Mouse (Mus musculus) left cerebral cortex, postnatal 14 days (tissue): ENCODE measurements around the gene Clcnkb. TPM values are rescaled to one million over a fixed set of nuclear protein-coding genes. Genes with fewer than 3 reads are reported as not detected.

ENCODE experiments used
- DNase-seq, 2 experiments: peaks; one replicate each; pipeline ENCODE4 v3.0.0; 2021 to 2022; ENCODE audit warnings: low spot score in 2 of 2, mixed read lengths in 1 of 2
- intact Hi-C: fragments of 180-260 bp; cut with DNase I; formaldehyde crosslinking; loops from one replicate; pipeline ENCODE4 v1.15.1; 2025
- total RNA-seq, 2 experiments: library from RNA; stranded (reverse); gene quantifications; 2 replicates each; pipeline ENCODE4 v1.2.3; 2021

Clcnkb gene
- total RNA-seq, 2 experiments from 2014 or later: not detected

DNA sequence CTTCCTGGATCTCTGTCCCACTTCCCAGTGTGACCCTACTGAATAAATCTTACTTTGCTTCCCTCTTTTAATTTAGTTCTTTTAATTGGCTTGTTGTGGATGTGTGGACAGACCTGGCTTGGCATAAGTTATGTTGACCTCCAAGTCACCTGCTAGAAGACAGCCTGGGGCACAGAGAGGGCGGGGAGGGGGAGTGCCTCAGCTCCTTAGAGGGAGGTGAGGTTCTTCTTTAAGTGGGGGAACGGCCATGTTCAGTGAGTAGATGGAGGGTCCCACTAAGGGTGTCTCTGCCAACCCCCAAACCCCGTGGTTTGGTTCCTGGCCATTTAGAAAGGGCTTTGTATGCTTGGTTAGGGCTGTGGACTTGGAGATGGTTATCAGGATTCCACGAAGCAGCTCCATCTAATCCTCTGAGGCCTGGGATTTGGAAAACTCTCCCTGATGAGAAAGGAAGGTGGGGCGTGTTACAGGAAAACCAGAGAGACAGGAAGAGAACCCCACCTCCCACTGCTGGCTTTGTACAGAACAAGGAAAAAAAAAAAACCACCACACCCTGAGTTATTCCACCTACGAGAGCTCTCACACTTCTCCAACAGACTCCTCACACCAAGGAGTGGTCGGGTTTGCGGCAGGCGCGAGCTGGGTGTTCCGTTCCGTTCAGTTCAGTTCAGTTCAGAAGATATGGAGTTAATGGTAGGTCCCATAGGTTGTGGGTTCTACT lies 23.4 kb upstream of the Clcnkb start:
- DNase-seq: no peak
- intact Hi-C loops: no loop called here

DNA sequence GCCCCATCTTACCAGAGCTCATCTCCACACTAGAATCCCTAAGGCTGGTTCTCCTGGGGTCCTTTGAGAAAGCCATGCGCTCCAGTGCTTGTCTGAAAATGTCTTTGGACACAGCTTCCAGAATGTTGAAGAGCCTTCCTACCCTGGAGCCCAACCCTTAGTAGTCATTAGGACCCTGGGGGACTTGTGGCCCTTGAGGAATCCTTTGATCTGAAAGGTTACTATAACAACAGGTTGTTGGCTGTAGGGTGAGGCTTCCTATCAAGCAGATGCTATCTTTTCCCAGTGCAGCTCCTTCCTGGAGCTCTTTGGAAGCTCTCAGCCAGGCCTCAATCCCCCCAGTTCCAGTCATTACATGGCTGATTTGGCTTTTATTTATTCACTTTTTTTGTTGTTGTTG lies 20.2 kb upstream of the Clcnkb start, which contains the start of gene Srarp:
Srarp (minus strand) TSS at position 132 of the 400 bp plus-strand sequence.
- intact Hi-C loops: no loop called here
- DNase-seq: no peak

DNA sequence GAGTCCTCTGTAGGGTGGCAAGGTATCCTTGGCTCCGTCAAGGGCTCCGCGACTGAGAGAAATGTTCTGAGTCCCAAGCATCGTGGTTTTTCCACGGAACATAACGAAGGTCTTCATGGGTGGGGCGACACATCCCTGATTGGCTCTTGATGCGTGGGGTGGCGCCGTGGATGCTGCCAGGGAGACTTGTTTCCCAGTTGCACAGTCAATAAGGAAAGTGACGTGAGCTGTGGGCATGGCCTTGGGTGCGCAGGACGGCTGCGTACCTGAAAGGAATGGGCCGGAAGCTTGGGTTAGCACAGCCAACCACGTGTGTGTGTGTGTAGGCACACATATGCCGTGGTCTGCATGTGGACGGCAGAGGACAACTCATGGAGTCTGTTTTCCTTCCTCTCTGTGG lies 17.4 kb upstream of the Clcnkb start:
- no peak for DNase-seq
- intact Hi-C loops: no loop called here

DNA sequence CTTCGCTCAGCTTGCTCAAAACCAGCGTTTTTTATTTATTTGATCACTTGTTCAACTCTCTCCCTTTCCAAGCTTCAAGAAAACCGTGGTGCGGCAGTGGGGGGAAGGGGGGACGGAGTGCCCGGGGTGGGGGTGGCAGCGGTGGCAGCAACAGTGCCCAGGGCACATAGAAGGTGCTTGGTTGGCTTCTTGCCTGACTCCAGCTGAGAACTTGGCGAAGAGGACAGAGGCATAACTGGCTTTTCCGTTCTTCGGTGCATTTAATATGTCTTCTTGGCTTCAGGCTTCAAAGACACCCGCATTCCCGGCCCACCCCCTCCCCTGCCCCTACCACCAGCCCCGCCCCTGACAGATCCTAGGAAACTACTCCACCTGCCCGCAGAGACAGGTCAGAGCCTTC lies 16.9 kb upstream of the Clcnkb start:
- intact Hi-C loops: no loop called here

DNA sequence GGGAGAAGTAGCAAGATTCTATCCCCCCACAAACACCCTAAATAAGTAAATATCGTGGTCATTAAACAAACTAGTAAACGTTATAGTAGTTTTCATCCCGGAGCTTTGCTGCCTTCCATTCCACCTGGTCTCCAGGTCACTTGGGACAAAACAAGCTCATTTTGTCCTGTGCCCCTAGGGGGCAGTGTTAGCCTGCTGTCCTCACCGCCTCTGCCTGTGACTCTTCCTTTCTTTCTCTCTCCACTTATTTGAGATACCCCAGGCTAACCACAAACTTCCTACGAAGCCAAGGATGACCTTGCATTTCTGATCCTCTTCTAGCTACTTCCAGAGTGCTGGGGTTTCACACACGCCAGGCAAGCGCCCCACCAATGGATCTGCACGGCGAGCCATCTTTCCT lies 15.2 kb upstream of the Clcnkb start:
- peak in 1 of 2 experiments; percentile 71 for DNase-seq
- intact Hi-C loops: loop anchor here (1.0 kb wide), 2 partner anchors 129 to 144 kb away; no protein-coding TSS in a partner anchor

More for the DNA sequence above, 16.9 kb upstream of the Clcnkb start:
- DNase-seq: no peak

DNA sequence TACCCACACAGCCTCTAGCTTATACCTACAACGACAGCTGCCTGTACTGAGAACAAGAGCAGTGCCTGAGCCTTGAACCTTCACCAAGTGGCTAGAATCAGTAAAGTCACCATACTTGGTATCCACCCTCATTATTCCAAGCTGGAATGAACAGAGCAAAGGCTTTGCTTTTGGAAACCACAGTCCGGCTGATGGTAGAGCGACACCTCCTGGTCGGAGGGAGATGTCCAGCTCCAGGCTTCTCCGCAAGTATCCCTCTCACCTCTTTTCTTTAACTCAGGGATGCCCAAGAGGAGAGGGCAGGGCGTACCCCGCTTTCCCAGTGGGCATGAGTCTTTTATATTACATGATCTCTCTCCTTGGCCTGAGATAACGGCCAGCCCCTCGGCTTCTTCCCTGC lies 14.0 kb upstream of the Clcnkb start:
- intact Hi-C loops: no loop called here
- no peak for DNase-seq

DNA sequence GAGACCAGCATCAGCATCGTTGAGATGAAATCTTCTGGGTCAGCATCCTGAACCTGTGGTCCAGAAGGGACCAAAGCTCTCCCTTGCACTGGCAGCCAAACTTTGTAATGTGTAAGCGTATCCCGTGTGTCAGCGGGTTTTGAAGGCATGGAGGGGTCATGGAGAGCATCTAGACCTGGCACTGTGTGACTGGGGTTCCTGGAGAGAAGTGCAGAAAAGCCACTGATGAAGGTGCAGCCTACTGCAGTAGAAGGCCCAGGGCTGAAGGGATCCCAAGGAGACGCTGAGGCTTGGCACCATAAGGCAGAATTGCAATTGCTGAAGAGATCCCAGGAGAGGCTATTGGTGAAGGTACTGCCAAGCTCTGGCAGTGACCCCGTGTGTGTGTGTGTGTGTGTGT lies 13.6 kb upstream of the Clcnkb start:
- DNase-seq: no peak
- intact Hi-C loops: no loop called here

DNA sequence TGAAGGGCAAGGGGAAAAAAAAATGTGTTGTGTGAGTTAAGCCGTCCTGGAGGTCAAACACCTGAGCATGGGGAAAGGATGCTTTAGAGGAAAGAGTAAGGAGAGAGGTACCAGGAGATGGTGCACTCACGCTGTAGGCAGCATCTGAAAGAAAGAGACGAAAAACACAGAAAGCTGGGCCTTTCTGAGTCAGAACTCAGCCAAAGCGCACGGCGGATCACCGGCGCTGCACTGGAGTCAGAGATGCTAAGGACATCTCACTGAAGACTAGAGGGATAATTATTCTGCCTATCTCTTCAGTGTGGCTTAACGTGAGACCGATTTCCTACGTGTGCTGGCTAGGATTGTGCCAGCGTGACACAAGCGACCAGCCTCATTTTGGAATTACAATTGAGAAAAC lies 12.1 kb upstream of the Clcnkb start:
- intact Hi-C loops: no loop called here
- no peak for DNase-seq

DNA sequence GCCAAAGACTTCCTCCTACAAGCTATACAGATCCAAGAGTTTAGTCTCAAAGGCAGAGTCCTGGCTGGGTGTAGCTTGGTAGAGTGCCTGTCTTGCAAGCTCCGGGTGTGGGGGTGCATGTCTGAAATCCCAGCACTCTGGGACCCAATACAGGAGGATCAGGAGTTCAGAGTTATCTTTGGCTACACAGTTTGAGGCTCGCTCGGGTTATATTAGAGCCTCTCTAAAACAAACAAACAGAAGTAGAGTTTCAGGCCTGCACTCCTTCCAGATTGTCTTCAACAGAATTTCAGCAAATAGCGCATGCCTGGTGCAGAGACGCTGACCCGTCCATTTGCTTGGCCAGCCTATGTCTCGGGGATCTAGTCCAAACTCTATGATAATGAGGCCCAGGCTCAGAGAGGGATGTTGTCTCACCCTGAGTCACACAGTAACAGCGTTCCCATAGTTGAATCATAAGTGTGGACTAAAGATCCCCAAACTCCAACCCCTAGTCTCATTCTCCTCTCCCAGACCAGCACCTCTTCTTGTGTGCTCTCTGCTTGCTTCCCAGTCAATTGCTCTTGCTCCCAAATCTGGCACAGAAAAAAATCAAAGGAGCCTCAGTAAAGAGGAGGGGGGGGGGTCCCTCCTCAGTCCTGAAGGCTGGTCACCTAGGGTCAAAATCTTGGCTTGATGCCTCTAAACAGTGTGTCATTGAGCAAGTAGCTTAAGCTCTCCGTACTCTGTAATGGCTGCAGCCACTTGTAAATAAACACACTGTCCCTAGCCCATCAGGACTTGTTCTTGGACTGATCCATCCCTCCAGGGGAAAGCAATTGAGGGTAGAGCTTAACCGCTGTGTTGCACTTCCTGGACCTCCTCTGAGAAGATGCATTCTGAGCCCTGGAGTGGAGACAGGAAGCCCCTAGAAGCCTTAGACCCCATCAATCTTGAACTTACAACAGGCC lies 11.3 kb upstream of the Clcnkb start:
- no peak for DNase-seq
- intact Hi-C loops: no loop called here

DNA sequence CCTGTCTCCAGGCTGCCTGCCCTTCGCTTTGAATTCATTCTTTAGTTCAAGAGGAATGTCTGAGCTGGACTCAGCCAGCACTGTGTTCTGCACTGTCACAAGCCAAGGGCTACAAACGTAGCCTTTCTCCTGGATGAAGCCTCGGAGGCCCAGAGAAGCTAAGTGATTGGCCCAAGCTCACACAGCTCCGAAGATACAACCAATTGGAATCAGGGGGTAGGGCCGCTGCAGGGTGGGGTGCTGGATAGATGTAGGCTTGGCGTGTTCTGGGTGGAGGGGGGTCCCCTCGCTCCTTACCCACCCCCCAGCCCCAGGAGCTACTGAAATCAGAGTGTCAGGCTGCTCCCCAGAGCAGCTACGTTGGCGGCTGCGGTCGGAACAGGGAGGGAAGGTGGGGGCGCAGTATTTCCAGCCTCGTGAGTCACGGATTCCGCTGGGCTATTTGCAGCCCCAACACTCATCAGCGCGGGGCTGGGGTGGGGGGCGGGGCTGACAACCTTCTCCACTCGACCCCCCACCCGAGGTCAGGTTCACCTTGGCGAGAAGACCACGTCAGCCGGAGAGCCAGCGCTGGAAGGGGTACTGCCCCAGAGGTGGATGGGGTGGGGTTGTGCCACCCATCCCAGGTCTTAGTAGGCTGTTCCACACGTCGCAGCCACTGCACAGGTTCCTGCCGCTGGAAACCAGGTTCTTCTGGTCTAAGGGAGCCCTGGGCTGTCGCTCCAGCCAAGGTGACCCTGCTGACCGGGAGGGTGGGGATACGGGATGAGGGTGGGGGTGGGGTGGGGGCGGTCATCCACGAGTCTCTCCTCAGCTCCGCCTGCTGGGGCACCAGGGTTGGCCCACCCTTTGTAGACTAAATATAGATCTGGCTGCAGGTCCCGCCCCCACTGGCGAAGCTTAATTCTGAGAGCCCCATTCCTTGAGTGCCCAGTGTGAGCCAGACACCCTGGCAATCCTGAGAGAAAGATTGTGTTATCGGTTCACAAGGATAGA lies 10.0 kb upstream of the Clcnkb start:
- intact Hi-C loops: no loop called here
- DNase-seq: peak; percentile 80 to 88

DNA sequence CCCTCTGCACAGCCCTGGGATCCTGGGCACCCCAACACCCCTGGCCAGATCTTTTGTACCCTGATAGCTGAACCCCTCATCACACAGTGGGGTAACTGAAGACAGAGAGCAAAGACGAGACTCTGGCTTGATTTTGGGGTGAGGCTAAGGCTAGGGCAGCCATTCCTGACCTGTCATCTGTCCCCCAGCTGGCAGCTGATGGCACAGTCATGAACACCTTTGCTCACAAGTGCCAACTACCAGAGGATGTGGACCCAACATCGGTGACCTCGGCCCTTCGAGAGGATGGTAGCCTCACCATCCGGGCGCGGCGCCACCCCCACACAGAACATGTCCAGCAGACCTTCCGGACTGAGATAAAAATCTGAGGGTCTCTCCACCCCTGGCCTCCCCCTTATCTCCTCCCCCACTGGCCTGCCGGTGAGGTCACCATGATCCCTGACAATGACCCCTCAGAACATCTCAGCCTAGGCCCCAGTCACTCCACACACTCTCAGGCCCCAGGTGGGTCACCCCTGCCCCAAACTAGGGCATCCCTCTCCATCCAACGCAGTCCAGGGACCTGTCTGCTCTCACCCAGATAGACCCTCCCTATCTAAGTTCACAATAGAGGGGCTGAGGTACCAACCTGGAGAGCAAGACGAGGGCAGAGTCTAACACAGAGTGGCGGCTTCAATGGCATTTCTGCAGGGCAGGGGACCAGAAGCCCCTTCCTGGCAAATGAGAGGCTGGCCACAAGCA lies 8.0 kb upstream of the Clcnkb start:
- no peak for DNase-seq
- intact Hi-C loops: no loop called here

DNA sequence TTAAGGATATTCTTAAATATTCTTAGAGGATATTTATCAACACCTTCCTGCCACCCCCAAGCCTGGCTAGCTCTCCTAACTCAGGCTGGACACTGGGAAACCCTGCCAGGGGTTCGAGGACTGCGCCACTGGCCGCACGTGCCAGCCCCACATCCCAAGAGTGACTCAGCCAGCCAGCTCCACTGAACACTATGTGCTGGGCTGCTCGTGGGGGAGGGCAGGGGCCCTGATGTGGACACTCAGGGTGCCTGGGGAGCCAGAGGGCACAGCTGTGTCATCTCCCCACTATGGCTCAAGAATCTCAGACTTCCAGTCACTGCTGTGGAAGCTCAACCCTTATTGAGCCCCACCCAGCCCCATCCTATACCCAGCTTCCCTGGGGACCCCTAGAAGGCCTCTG lies 7.5 kb upstream of the Clcnkb start:
- intact Hi-C loops: no loop called here
- no peak for DNase-seq

DNA sequence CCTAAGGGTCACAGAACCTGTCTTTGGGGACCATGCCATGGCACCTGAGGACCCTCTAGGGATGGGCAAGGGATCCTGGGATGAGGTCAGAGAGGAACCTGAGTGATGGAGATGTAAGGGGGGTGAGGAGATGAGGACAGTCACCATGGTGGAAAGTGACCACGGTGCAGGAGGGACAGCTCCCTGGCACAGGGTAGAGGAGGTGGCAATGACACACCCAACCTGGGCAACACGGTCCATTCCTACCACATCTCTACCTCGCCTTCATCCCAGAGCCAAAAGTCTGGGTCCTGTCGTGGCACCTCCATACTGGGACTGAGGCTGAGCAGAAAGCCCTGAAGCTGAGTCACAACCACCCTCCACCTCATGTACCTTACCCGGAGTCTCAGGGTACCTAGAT lies 7.0 kb upstream of the Clcnkb start:
- no peak for DNase-seq
- intact Hi-C loops: no loop called here

DNA sequence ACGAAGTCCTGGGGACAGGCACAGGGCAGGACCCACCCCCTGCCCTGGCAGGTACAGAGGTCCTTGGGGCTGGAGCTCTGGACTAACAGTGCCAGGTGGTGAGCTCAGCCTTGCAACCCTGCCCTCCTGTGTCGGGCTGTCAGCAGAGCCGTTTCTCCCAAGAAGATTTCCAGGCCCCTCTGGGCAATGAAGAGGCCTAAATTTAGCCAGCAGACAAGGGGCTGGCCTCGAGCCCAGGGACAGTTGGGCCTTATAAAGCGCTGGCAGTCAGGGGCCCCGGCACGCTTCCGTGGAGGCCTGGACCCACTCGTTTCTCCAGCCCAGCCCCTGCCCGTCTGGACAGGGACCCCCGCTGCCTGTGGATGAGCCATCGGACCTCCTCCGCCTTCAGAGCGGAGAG lies 5.6 kb upstream of the Clcnkb start:
- DNase-seq: no peak
- intact Hi-C loops: no loop called here

DNA sequence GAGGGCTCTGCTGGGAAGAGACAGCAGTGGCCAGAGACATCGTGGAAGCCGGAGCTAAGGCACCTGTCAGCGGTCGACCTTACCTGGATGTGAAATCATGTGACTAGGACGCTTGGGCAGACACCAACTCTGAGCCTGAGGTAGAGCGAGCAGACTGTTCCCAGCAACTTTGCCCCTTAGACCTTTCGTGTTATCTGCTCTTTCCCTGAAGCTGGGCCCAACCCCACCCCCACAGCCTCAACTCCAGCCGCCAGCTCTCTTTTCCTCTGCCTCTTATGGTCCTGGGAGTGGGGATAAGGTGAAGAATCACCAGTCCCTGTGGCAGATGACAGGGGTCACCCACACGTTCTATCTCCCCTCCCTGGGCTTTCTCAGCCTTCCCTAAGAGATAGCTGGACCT lies 5.1 kb upstream of the Clcnkb start:
- DNase-seq: no peak
- intact Hi-C loops: no loop called here

DNA sequence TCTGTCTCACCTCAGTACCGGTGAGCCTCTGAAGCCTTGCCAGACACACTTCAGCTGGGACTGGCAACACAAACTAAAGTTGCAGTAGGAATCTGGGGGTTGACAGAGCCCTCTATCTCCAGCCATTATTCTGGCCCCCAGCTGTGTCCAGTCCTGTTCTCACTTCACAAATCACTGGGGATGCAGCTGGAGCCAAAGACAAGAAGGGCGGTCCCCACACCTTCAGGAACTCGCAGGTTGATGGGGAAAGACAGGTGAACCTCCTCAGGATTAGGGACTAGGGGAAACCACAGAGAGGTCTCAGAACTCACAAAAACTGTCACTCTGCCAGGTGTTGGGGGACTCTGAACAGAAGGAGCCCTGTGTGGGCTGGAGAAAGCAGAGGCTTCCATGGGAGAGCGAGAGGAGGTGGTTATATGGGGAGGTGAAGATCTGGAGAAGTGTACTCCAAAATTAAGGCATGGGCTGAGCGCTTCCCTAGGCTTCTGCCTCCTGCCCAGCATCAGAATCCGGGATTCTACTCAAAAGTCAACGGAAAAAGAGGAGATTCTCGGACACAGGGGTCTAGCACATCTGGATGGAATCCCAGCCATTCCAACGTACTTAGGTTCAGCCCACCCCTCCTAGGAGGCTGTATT lies 4.5 kb upstream of the Clcnkb start, which contains the start of gene Hspb7:
Hspb7 (plus strand) TSS at position 588 of the 638 bp plus-strand sequence.
- intact Hi-C loops: no loop called here
- no peak for DNase-seq

DNA sequence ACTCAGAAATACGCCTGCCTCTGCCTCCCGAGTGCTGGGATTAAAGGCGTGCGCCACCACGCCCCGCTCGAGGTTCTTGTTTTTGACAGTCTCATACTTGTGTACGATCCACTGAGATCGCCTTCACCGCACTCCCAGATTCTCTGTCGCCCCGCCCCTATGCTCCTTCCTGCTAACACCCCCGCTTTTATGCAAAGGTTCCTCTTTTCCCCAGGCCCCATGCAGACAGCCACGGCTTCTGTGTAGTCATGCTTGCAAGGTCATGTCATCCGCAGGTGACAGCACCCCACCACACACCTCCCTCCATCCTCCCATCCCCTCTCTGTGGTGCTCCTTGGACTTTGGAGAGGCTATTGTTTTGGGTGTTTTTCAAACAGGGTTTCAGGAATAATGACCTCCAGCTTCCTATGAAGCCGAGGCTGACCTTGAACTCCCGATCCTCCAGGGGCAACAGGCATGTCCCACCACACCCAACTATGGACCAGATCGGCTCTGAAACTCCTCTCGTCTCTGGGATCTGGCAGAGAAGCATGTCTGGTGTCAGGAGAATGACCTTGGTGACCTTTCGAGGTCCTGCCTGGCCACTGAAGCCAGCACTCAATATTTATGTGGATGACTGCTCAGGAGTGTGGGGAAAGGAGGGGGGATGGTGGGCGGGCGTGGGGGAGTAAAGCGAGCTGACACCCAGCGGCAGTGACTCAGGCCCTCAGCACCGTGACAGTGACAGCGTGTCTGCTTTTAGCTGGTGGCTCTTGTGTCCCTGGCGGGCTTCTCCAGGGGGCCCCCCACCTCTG lies 3.8 kb upstream of the Clcnkb start:
- intact Hi-C loops: no loop called here
- no peak for DNase-seq
